Mouse (Mus musculus): Measurements from ENCODE around the gene Prkab1. TPM values are rescaled to one million over a fixed set of nuclear protein-coding genes. Genes with fewer than 3 reads are reported as not detected.

Gene Prkab1
- total and polyA plus RNA-seq, 3 experiments, result 109 to 175 TPM; not detected in 1

GRCm38 (mm10) chr5:116014237-116014636 is 10.1 kb downstream of the Prkab1 start:
- no peak overlapping the region for H3K9ac ChIP-seq (ENCODE audit: control insufficient read depth, low read depth, low read length, poor library complexity, severe bottlenecking)
- DNase-seq (ENCODE audit: low read depth, low spot score), result no peak
- no peak overlapping the region for H3K27ac ChIP-seq (ENCODE audit: control insufficient read depth, low read depth, low read length)
- peaks cover 4 to 7% of the 10 kb centered on the region in 2 experiments for H3K4me1 ChIP-seq (ENCODE audit: control insufficient read depth in 1 of 2, insufficient read depth in 2 of 2, low read length in 2 of 2)
- no peak overlapping the region for H3K4me3 ChIP-seq (ENCODE audit: control insufficient read depth in 1 of 2, insufficient read depth in 1 of 2, low read depth in 2 of 2, low read length in 2 of 2)
- no peaks in the 10 kb centered on the region for H3K79me2 ChIP-seq (ENCODE audit: control insufficient read depth, insufficient read depth, low read length, poor library complexity)
- H3K27me3 ChIP-seq (ENCODE audit: control insufficient read depth in 1 of 2, insufficient read depth in 2 of 2, low read length in 2 of 2), result no peaks in the 10 kb centered on the region
- H3K36me3 ChIP-seq (ENCODE audit: control insufficient read depth in 1 of 2, insufficient read depth in 2 of 2, low read length in 2 of 2), result peaks cover 5 to 19% of the 10 kb centered on the region in 2 experiments
- TF ChIP-seq USF1 (IDR thresholded peaks at IDR 0.05; ENCODE audit: low read depth, low read length), result no peak
- no peak for TF ChIP-seq ZMIZ1 (IDR thresholded peaks at IDR 0.05; ENCODE audit: low read depth, low read length)
- TF ChIP-seq CTCF (IDR thresholded peaks at IDR 0.05 in 2 of 3, conservative IDR thresholded peaks at IDR 0.05 in 1 of 3; ENCODE audit: control insufficient read depth in 1 of 3, insufficient read depth in 1 of 3, low read depth in 2 of 3, low read length in 3 of 3, poor library complexity in 1 of 3, severe bottlenecking in 1 of 3), result peak in 2 of 3 experiments; percentile 8 to 19; a peak in 2 of 6 replicates
- H3K9me3 ChIP-seq (replicated peaks; ENCODE audit: insufficient read depth, low read length), result no peaks in the 10 kb centered on the region

GRCm38 (mm10) chr5:116013821-116014220 is 10.5 kb downstream of the Prkab1 start:
- TF ChIP-seq GABPA (IDR thresholded peaks at IDR 0.05; ENCODE audit: low read depth, low read length) (no peak), SIN3A (IDR thresholded peaks at IDR 0.05; ENCODE audit: low read length) (no peak), JUND (IDR thresholded peaks at IDR 0.05; ENCODE audit: low read depth, low read length) (no peak), MAZ (IDR thresholded peaks at IDR 0.05; ENCODE audit: low read depth, low read length) (no peak), HCFC1 (IDR thresholded peaks at IDR 0.05; ENCODE audit: low read depth, low read length) (no peak), TCF12 (IDR thresholded peaks at IDR 0.05; ENCODE audit: low read depth, low read length) (no peak), CTCF (IDR thresholded peaks at IDR 0.05 in 2 of 3, conservative IDR thresholded peaks at IDR 0.05 in 1 of 3; ENCODE audit: control insufficient read depth in 1 of 3, insufficient read depth in 1 of 3, low read depth in 2 of 3, low read length in 3 of 3, poor library complexity in 1 of 3, severe bottlenecking in 1 of 3) (no peak)
- H3K9ac ChIP-seq (ENCODE audit: control insufficient read depth, low read depth, low read length, poor library complexity, severe bottlenecking), result no peak overlapping the region
- peaks cover 1 to 16% of the 10 kb centered on the region in 2 experiments for H3K36me3 ChIP-seq (ENCODE audit: control insufficient read depth in 1 of 2, insufficient read depth in 2 of 2, low read length in 2 of 2)
- H3K27me3 ChIP-seq (ENCODE audit: control insufficient read depth in 1 of 2, insufficient read depth in 2 of 2, low read length in 2 of 2), result no peaks in the 10 kb centered on the region
- no peaks in the 10 kb centered on the region for H3K9me3 ChIP-seq (replicated peaks; ENCODE audit: insufficient read depth, low read length)
- no peak overlapping the region for H3K4me3 ChIP-seq (ENCODE audit: control insufficient read depth in 1 of 2, insufficient read depth in 1 of 2, low read depth in 2 of 2, low read length in 2 of 2)
- no peak overlapping the region for H3K27ac ChIP-seq (ENCODE audit: control insufficient read depth, low read depth, low read length)
- H3K4me1 ChIP-seq (ENCODE audit: control insufficient read depth in 1 of 2, insufficient read depth in 2 of 2, low read length in 2 of 2), result peaks cover 1 to 3% of the 10 kb centered on the region in 2 experiments; a peak in 2 of 4 replicates
- peak; percentile 40 for DNase-seq (ENCODE audit: low read depth, low spot score)
- no peaks in the 10 kb centered on the region for H3K79me2 ChIP-seq (ENCODE audit: control insufficient read depth, insufficient read depth, low read length, poor library complexity)

GRCm38 (mm10) chr5:116012503-116012902 is 11.8 kb downstream of the Prkab1 start:
- Histone ChIP-seq H3K27ac (ENCODE audit: control insufficient read depth, low read depth, low read length) (no peak overlapping the region), H3K9ac (ENCODE audit: control insufficient read depth, low read depth, low read length, poor library complexity, severe bottlenecking) (no peak overlapping the region), H3K9me3 (replicated peaks; ENCODE audit: insufficient read depth, low read length) (no peaks in the 10 kb centered on the region), H3K36me3 (ENCODE audit: control insufficient read depth in 1 of 2, insufficient read depth in 2 of 2, low read length in 2 of 2) (peaks cover 2 to 8% of the 10 kb centered on the region in 2 experiments), H3K79me2 (ENCODE audit: control insufficient read depth, insufficient read depth, low read length, poor library complexity) (no peaks in the 10 kb centered on the region), H3K4me1 (ENCODE audit: control insufficient read depth in 1 of 2, insufficient read depth in 2 of 2, low read length in 2 of 2) (peaks cover under 1 to 7% of the 10 kb centered on the region in 2 experiments; a peak in 3 of 4 replicates), H3K27me3 (ENCODE audit: control insufficient read depth in 1 of 2, insufficient read depth in 2 of 2, low read length in 2 of 2) (no peaks in the 10 kb centered on the region), H3K4me3 (ENCODE audit: control insufficient read depth in 1 of 2, insufficient read depth in 1 of 2, low read depth in 2 of 2, low read length in 2 of 2) (no peak overlapping the region)
- no peak for DNase-seq (ENCODE audit: low read depth, low spot score)
- TF ChIP-seq ZMIZ1 (IDR thresholded peaks at IDR 0.05; ENCODE audit: low read depth, low read length) (no peak), POLR2A (IDR thresholded peaks at IDR 0.05; ENCODE audit: control insufficient read depth in 1 of 2, insufficient read depth in 1 of 2, low read depth in 1 of 2, low read length in 2 of 2, poor library complexity in 1 of 2) (0 out of 4 replicates have a peak, but pooled peaks of 1 of the 2 experiments have one; percentile 19), TAL1 (IDR thresholded peaks at IDR 0.05; ENCODE audit: low read length) (no peak)
